Mouse (Mus musculus): ENCODE measurements around the gene Amz2. TPM values are rescaled to one million over a fixed set of nuclear protein-coding genes. Genes with fewer than 3 reads are reported as not detected.

Gene Amz2
- polyA plus RNA-seq, 1 experiment from 2014 or later, result 45.6 TPM

- Histone ChIP-seq H3K27ac (ENCODE audit: low read depth) (no peak overlapping the region), H3K36me3 (ENCODE audit: insufficient read depth) (no peaks in the 10 kb centered on the region), H3K9ac (no peak overlapping the region), H3K4me1 (ENCODE audit: insufficient read depth) (peaks cover 3% of the 10 kb centered on the region), H3K9me3 (ENCODE audit: low read depth, low read length) (no peaks in the 10 kb centered on the region), H3K27me3 (ENCODE audit: insufficient read depth, low read length) (no peaks in the 10 kb centered on the region), H3K4me2 (no peak overlapping the region), H3K4me3 (ENCODE audit: low read depth, low read length) (no peak overlapping the region)
- no peak for TF ChIP-seq CTCF (IDR thresholded peaks at IDR 0.05; ENCODE audit: low read depth)
- 73% methylated on average over 5 of the region's 5 CpGs for WGBS
- DNase-seq, result no peak
- ATAC-seq (ENCODE audit: insufficient read depth), result no peak
Measured at GRCm38 (mm10) chr11:109421205-109421604, 4.5 kb upstream of the Amz2 start.

DNA sequence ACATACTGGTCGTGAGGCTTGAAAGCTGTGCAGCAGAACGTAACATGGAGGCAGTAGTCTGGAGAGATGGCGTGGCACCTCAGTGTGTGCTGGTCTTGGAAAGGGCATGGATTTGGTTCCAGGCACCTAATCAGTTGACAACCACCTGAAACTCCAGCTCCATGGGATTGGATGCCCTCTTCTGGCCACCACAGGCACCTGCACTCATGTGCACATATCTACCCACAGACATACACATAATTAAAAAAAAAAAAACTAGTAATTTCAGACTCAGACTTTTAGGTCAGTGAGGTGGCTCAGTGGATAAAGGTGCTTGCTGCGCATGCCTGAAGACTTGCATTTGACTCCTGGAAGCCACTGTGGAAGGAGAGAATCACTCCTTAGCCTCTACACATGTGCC lies 3.5 kb upstream of the Amz2 start:
- no peaks in the 10 kb centered on the region for H3K9me3 ChIP-seq (ENCODE audit: low read depth, low read length)
- no peak overlapping the region for H3K4me3 ChIP-seq (ENCODE audit: low read depth, low read length)
- DNase-seq (no peak), ATAC-seq (ENCODE audit: insufficient read depth) (no peak)
- H3K9ac ChIP-seq, result no peak overlapping the region
- TF ChIP-seq CTCF (IDR thresholded peaks at IDR 0.05; ENCODE audit: low read depth), result no peak
- no peak overlapping the region for H3K27ac ChIP-seq (ENCODE audit: low read depth)
- 98% methylated on average over 4 of the region's 4 CpGs for WGBS
- no peaks in the 10 kb centered on the region for H3K4me1 ChIP-seq (ENCODE audit: insufficient read depth)
- H3K4me2 ChIP-seq, result no peak overlapping the region
- H3K36me3 ChIP-seq (ENCODE audit: insufficient read depth), result no peaks in the 10 kb centered on the region
- no peaks in the 10 kb centered on the region for H3K27me3 ChIP-seq (ENCODE audit: insufficient read depth, low read length)

- WGBS, result 50% methylated on average over 1 of the region's 1 CpGs
- Histone ChIP-seq H3K27me3 (ENCODE audit: insufficient read depth, low read length) (no peaks in the 10 kb centered on the region), H3K9me3 (ENCODE audit: low read depth, low read length) (no peaks in the 10 kb centered on the region), H3K9ac (no peak overlapping the region), H3K4me3 (ENCODE audit: low read depth, low read length) (no peak overlapping the region), H3K36me3 (ENCODE audit: insufficient read depth) (peaks cover under 1% of the 10 kb centered on the region; the same call in 1 of the 2 replicates), H3K4me2 (no peak overlapping the region), H3K4me1 (ENCODE audit: insufficient read depth) (no peaks in the 10 kb centered on the region), H3K27ac (ENCODE audit: low read depth) (no peak overlapping the region)
- no peak for TF ChIP-seq CTCF (IDR thresholded peaks at IDR 0.05; ENCODE audit: low read depth)
- DNase-seq, result peak; percentile 29
- no peak for ATAC-seq (ENCODE audit: insufficient read depth)
Measured at GRCm38 (mm10) chr11:109423294-109423693, 2.5 kb upstream of the Amz2 start.

- Histone ChIP-seq H3K27ac (ENCODE audit: low read depth) (peak overlapping the region; percentile 89), H3K9me3 (ENCODE audit: low read depth, low read length) (no peaks in the 10 kb centered on the region), H3K4me1 (ENCODE audit: insufficient read depth) (no peaks in the 10 kb centered on the region), H3K9ac (peak overlapping the region; percentile 69), H3K4me3 (ENCODE audit: low read depth, low read length) (peak overlapping the region; percentile 66), H3K27me3 (ENCODE audit: insufficient read depth, low read length) (no peaks in the 10 kb centered on the region), H3K4me2 (peak overlapping the region; percentile 74), H3K36me3 (ENCODE audit: insufficient read depth) (peaks cover 28% of the 10 kb centered on the region)
- WGBS, result 0% methylated on average over 11 of the region's 11 CpGs
- TF ChIP-seq CTCF (IDR thresholded peaks at IDR 0.05; ENCODE audit: low read depth), result no peak
- DNase-seq, result no peak
- no peak for ATAC-seq (ENCODE audit: insufficient read depth)
Measured at GRCm38 (mm10) chr11:109426272-109426586, 483 bp downstream of the Amz2 start.

DNA sequence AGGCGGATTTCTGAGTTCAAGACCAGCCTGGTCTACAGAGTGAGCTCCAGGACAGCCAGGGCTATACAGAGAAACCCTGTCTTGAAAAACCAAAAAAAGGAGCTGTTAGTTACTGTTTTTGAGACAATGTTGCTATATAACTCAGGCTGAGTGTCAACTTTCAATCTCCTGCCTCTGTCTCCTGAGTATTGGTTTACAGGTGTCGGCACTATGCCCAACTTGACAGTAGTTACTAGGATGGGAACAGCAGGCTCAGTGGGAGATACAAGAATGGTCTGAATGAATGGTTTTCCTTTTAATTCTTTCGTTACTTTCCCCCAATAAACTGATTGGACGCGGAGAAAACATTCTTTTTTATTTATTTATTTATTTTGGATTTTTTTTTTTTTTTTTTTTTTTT lies 1.6 kb downstream of the Amz2 start:
- peak overlapping the region; percentile 74; the same call in 1 of the 2 replicates for H3K4me2 ChIP-seq
- 96% methylated on average over 5 of the region's 5 CpGs for WGBS
- H3K27me3 ChIP-seq (ENCODE audit: insufficient read depth, low read length), result no peaks in the 10 kb centered on the region
- no peak for TF ChIP-seq CTCF (IDR thresholded peaks at IDR 0.05; ENCODE audit: low read depth)
- ATAC-seq (ENCODE audit: insufficient read depth), result no peak
- H3K9me3 ChIP-seq (ENCODE audit: low read depth, low read length), result no peaks in the 10 kb centered on the region
- H3K4me1 ChIP-seq (ENCODE audit: insufficient read depth), result no peaks in the 10 kb centered on the region
- H3K36me3 ChIP-seq (ENCODE audit: insufficient read depth), result peaks cover 31% of the 10 kb centered on the region
- no peak overlapping the region for H3K4me3 ChIP-seq (ENCODE audit: low read depth, low read length)
- H3K27ac ChIP-seq (ENCODE audit: low read depth), result no peak overlapping the region
- no peak for DNase-seq
- no peak overlapping the region for H3K9ac ChIP-seq

DNA sequence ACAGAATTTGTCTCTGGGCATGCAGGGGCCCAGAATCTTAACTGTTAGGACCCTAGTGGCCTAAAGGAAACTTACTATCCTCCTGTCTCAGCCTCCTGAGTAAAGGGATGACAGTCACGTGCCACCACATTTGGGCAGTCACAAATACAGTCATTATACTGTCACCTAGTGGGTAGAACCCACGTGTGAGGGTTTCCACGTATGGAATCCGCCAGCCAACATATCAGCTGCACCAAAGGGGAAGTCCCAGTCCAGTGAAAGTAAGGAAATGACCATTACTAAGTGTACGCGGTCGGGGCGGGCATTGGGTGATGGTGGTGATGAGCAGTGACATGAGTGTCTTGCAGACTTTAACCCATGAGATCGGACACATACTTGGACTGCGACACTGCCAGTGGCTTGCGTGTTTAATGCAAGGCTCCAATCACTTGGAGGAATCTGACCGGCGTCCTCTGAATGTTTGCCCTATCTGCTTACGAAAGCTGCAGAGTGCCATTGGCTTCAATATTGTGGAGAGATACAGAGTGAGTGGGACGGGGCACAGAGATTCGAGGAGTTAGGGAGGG lies 8.6 kb downstream of the Amz2 start:
- ATAC-seq (ENCODE audit: insufficient read depth) (no peak), DNase-seq (no peak)
- Histone ChIP-seq H3K36me3 (ENCODE audit: insufficient read depth) (peaks cover 63% of the 10 kb centered on the region), H3K4me3 (ENCODE audit: low read depth, low read length) (no peak overlapping the region), H3K4me2 (no peak overlapping the region), H3K9me3 (ENCODE audit: low read depth, low read length) (no peaks in the 10 kb centered on the region), H3K9ac (no peak overlapping the region), H3K4me1 (ENCODE audit: insufficient read depth) (no peaks in the 10 kb centered on the region), H3K27me3 (ENCODE audit: insufficient read depth, low read length) (no peaks in the 10 kb centered on the region), H3K27ac (ENCODE audit: low read depth) (no peak overlapping the region)
- TF ChIP-seq CTCF (IDR thresholded peaks at IDR 0.05; ENCODE audit: low read depth), result no peak
- WGBS, result 86% methylated on average over 16 of the region's 16 CpGs

DNA sequence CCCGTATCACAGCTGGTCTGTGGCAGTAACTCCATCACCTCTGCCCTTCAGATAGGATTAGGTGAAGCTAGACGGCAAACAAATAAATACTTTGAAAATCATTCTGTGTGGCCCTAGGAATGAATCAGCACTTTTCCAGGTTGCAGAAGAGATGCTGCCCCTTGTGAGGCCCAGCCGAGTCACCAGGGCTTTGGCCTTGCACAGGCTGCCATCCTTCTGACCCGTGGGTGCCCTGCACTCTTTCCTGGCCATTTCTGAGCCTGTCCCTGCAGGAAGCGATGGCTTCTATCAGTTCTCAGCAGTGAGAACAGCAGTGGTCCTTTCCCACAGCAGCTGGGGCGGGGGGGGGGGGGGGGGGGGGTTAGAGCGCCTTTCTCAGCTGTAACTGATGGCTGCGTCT lies 11.1 kb downstream of the Amz2 start:
- Histone ChIP-seq H3K9ac (no peak overlapping the region), H3K27ac (ENCODE audit: low read depth) (no peak overlapping the region), H3K36me3 (ENCODE audit: insufficient read depth) (peaks cover 43% of the 10 kb centered on the region), H3K4me1 (ENCODE audit: insufficient read depth) (no peaks in the 10 kb centered on the region), H3K4me2 (no peak overlapping the region), H3K9me3 (ENCODE audit: low read depth, low read length) (no peaks in the 10 kb centered on the region), H3K27me3 (ENCODE audit: insufficient read depth, low read length) (no peaks in the 10 kb centered on the region), H3K4me3 (ENCODE audit: low read depth, low read length) (no peak overlapping the region)
- no peak for ATAC-seq (ENCODE audit: insufficient read depth)
- no peak for DNase-seq
- no peak for TF ChIP-seq CTCF (IDR thresholded peaks at IDR 0.05; ENCODE audit: low read depth)
- 43% methylated on average over 8 of the region's 8 CpGs for WGBS

GRCm38 (mm10) chr11:109439209-109439608 lies 13.5 kb downstream of the Amz2 start:
- peak; percentile 39 for DNase-seq
- Histone ChIP-seq H3K36me3 (ENCODE audit: insufficient read depth) (peaks cover 36% of the 10 kb centered on the region), H3K27me3 (ENCODE audit: insufficient read depth, low read length) (no peaks in the 10 kb centered on the region), H3K27ac (ENCODE audit: low read depth) (peak overlapping the region; percentile 69; the same call in 1 of the 2 replicates), H3K9me3 (ENCODE audit: low read depth, low read length) (no peaks in the 10 kb centered on the region), H3K4me2 (peak overlapping the region; percentile 87), H3K4me3 (ENCODE audit: low read depth, low read length) (peak overlapping the region; percentile 56), H3K4me1 (ENCODE audit: insufficient read depth) (no peaks in the 10 kb centered on the region), H3K9ac (peak overlapping the region; percentile 65; the same call in 1 of the 2 replicates)
- 15% methylated on average over 5 of the region's 5 CpGs for WGBS
- peak; percentile 64 for ATAC-seq (ENCODE audit: insufficient read depth)
- no peak for TF ChIP-seq CTCF (IDR thresholded peaks at IDR 0.05; ENCODE audit: low read depth)

Data from lung, embryonic 14.5 days (tissue).